Mouse (Mus musculus) ES-E14 (cell line): ENCODE results near the gene Gtf3c1. TPM values are rescaled to one million over a fixed set of nuclear protein-coding genes. Genes with fewer than 3 reads are reported as not detected.

Experiments
- DNase-seq: peaks from one replicate; pipeline ENCODE4 v3.0.0-alpha.2; 2013; ENCODE audit warnings: low read depth, low spot score
- H3K27ac ChIP-seq: 2 replicates; pipeline ENCODE4 v1.5.1; 2012; ENCODE audit warnings: low read depth, mild to moderate bottlenecking, low read length, moderate library complexity, mixed read lengths; ENCODE audit not compliant: poor library complexity, insufficient read depth, severe bottlenecking
- H3K36me3 ChIP-seq: 2 replicates; pipeline ENCODE4 v1.6.1; 2012; ENCODE audit warnings: mild to moderate bottlenecking, low read length, moderate library complexity, mixed read lengths; ENCODE audit not compliant: control insufficient read depth, poor library complexity, insufficient read depth, severe bottlenecking
- H3K4me1 ChIP-seq, 2 experiments: fragments of 150-350 bp in 1 of 2; sonication (generic) in 1 of 2; 2 replicates each; pipeline ENCODE4 v1.6.1; 2012; ENCODE audit warnings: low read length in 2 of 2, mild to moderate bottlenecking in 1 of 2, mixed read lengths in 1 of 2; ENCODE audit not compliant: control insufficient read depth in 2 of 2, insufficient read depth in 2 of 2, poor library complexity in 1 of 2
- H3K4me3 ChIP-seq, 2 experiments: fragments of 150-350 bp in 1 of 2; sonication (generic) in 1 of 2; 2 replicates each; pipeline ENCODE4 v1.5.1; 2012; ENCODE audit warnings: low read length in 2 of 2, low read depth in 1 of 2, mild to moderate bottlenecking in 1 of 2, mixed read lengths in 1 of 2; ENCODE audit not compliant: insufficient read depth in 1 of 2, poor library complexity in 1 of 2, severe bottlenecking in 1 of 2
- H3K9ac ChIP-seq: 2 replicates; pipeline ENCODE4 v1.6.1; 2012; ENCODE audit warnings: low read depth, mild to moderate bottlenecking, low read length, mixed read lengths; ENCODE audit not compliant: poor library complexity, insufficient read depth, severe bottlenecking
- H3K9me3 ChIP-seq: fragments of 150-350 bp; sonication (generic); 2 replicates; pipeline ENCODE4 v1.6.1; 2012; ENCODE audit warnings: low read depth, mild to moderate bottlenecking, low read length; ENCODE audit not compliant: control insufficient read depth, insufficient read depth
- CHD2 ChIP-seq: IDR thresholded peaks from 2 replicates; pipeline ENCODE4 v1.6.1; 2014; ENCODE audit warnings: mild to moderate bottlenecking, low read depth, low read length, inconsistent platforms
- HCFC1 ChIP-seq: IDR thresholded peaks from 2 replicates; pipeline ENCODE4 v1.6.1; 2012; ENCODE audit warnings: low read length, inconsistent platforms, borderline replicate concordance; ENCODE audit not compliant: insufficient read depth
- MAFK ChIP-seq: IDR thresholded peaks from 2 replicates; pipeline ENCODE4 v1.6.1; 2014; ENCODE audit warnings: mild to moderate bottlenecking, low read depth, low read length, inconsistent platforms; ENCODE audit not compliant: insufficient read depth
- ZC3H11A ChIP-seq: IDR thresholded peaks from 2 replicates; pipeline ENCODE4 v1.6.1; 2012; ENCODE audit warnings: low read depth, mild to moderate bottlenecking, inconsistent platforms, low read length, borderline replicate concordance
- ZNF384 ChIP-seq: IDR thresholded peaks from 2 replicates; pipeline ENCODE4 v1.6.1; 2012; ENCODE audit warnings: low read depth, low read length, inconsistent platforms
- in situ Hi-C, 2 experiments: fragments of 600-800 bp; cut with MboI; formaldehyde crosslinking; loops; one replicate each; pipeline ENCODE4 v1.15.1; 2025; ENCODE audit warnings: low sequenced_read_pairs in 2 of 2, inconsistent platforms in 1 of 2; ENCODE audit not compliant: unreplicated experiment in 2 of 2
- total RNA-seq: library from RNA; depleted of rRNA; stranded (reverse); fragments of 300-350 nt; gene quantifications from 2 replicates; pipeline ENCODE4 v1.2.3, GENCODE M21; 2012

Gene Gtf3c1
- total RNA-seq, 1 experiment: 83.5 TPM

DNA sequence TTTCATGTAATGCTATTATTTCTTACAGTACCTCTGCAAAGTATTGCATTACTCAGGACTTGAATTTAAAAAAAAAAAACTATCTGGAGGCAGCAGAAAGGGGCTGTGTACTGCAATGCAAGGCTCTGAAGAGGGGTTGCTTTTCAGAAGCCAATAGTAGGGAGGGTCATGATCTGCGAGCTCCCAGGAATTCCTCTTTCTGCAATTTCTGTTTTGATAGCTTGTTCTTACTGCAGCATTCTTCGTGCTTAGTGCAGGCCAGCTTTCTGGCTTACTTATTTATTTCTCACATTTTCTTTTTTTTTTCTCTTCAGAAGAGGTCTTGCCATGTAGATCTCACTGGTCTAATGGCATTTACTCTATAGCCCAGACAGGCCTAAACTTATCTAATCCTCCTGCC lies 32.9 kb upstream of the Gtf3c1 start:
- no peaks in the 10 kb centered on the region for H3K36me3 ChIP-seq
- H3K4me3 ChIP-seq: no peak overlapping the region
- in situ Hi-C loops: no loop called here
- no peaks in the 10 kb centered on the region for H3K9me3 ChIP-seq
- no peak overlapping the region for H3K9ac ChIP-seq
- no peaks in the 10 kb centered on the region for H3K4me1 ChIP-seq
- TF ChIP-seq CHD2 (no peak), HCFC1 (no peak), ZC3H11A (no peak), MAFK (no peak), ZNF384 (no peak)
- no peak overlapping the region for H3K27ac ChIP-seq
- no peak for DNase-seq

- Histone ChIP-seq H3K36me3 (no peaks in the 10 kb centered on the region), H3K9me3 (no peaks in the 10 kb centered on the region), H3K4me1 (no peaks in the 10 kb centered on the region), H3K9ac (no peak overlapping the region), H3K4me3 (no peak overlapping the region), H3K27ac (no peak overlapping the region)
- in situ Hi-C loops: no loop called here
- TF ChIP-seq ZNF384: no peak
- no peak for TF ChIP-seq MAFK
- no peak for TF ChIP-seq CHD2
- no peak for TF ChIP-seq ZC3H11A
- no peak for TF ChIP-seq HCFC1
- no peak for DNase-seq
These were observed 28.9 kb upstream of the Gtf3c1 start for GRCm38 (mm10) chr7:125736366-125737015.

DNA sequence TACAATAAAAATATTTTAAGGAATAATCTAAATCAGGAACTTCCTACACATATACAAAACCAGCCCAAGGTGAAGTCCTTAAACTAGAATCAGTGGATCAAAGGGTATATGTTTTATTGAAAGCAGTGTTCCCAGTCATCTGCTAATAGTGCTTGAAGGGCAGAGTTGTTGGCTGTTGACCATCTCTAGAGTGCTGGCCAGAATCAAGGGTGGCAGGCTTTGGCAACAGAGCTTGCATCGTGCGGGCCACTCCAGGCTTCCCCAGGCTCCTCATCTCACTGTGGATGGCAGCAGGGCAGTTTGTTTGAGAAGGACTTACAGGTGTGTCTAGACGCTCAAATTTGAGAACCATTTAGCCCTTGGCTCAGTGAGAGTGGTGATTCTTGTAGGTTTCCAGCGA lies 26.2 kb upstream of the Gtf3c1 start:
- H3K36me3 ChIP-seq: no peaks in the 10 kb centered on the region
- in situ Hi-C loops: no loop called here

DNA sequence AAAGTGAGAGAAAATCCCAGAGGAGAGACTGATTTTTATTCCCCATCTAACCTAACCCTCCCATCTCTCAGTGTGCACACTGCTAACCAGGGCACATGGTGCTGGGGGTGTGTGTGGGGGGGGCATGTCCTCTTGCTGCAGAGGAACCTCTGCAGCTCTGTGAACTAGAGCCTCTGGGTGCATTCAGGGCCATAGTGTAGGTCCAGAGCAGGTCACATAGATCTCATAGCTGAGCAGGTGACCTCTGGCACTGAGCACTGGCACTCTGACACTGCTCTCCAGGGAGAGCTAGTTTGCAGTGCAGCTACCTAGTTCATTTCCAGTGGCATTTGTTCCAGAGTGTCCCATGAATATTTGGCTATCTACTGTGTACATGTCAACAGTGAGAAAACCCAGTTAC lies 24.1 kb upstream of the Gtf3c1 start:
- no peak for DNase-seq
- no peak for TF ChIP-seq ZC3H11A
- TF ChIP-seq ZNF384: no peak
- TF ChIP-seq CHD2: no peak
- no peak for TF ChIP-seq MAFK
- no peak for TF ChIP-seq HCFC1
- Histone ChIP-seq H3K27ac (no peak overlapping the region), H3K36me3 (no peaks in the 10 kb centered on the region), H3K9me3 (no peaks in the 10 kb centered on the region), H3K4me1 (no peaks in the 10 kb centered on the region), H3K4me3 (no peak overlapping the region), H3K9ac (no peak overlapping the region)
- in situ Hi-C loops: no loop called here

More for the DNA sequence above, 26.2 kb upstream of the Gtf3c1 start:
- Histone ChIP-seq H3K9ac (no peak overlapping the region), H3K4me3 (no peak overlapping the region), H3K9me3 (no peaks in the 10 kb centered on the region), H3K27ac (no peak overlapping the region), H3K4me1 (no peaks in the 10 kb centered on the region)
- DNase-seq: no peak
- no peak for TF ChIP-seq HCFC1
- TF ChIP-seq ZNF384: no peak
- TF ChIP-seq MAFK: no peak
- TF ChIP-seq ZC3H11A: no peak
- TF ChIP-seq CHD2: no peak
